Mouse (Mus musculus): ENCODE measurements around the gene Sppl2b. TPM values are rescaled to one million over a fixed set of nuclear protein-coding genes. Genes with fewer than 3 reads are reported as not detected.
A peak's percentile ranks its signal among the peaks of the same experiment; 100 is the strongest.

The Sppl2b gene
- total and polyA plus RNA-seq, 3 experiments = 52.0 to 65.9 TPM; not detected in 1

GRCm38 (mm10) chr10:80821991-80822390 lies 33.1 kb upstream of the Sppl2b start (continued):
- TF ChIP-seq MAZ (IDR thresholded peaks at IDR 0.05; ENCODE audit: low read depth, low read length) (no peak), MAFK (IDR thresholded peaks at IDR 0.05; ENCODE audit: borderline replicate concordance, low read depth, low read length) (no peak), HCFC1 (IDR thresholded peaks at IDR 0.05; ENCODE audit: low read depth, low read length) (no peak), CTCF (IDR thresholded peaks at IDR 0.05 in 2 of 3, conservative IDR thresholded peaks at IDR 0.05 in 1 of 3; ENCODE audit: control insufficient read depth in 1 of 3, insufficient read depth in 1 of 3, low read depth in 2 of 3, low read length in 3 of 3, poor library complexity in 1 of 3, severe bottlenecking in 1 of 3) (peak; percentile 46 to 79 (median 48)), RCOR1 (IDR thresholded peaks at IDR 0.05; ENCODE audit: low read depth, low read length) (no peak), TCF12 (IDR thresholded peaks at IDR 0.05; ENCODE audit: low read depth, low read length) (no peak), GATA1 (IDR thresholded peaks at IDR 0.05; ENCODE audit: low read depth, low read length) (no peak), KAT2A (conservative IDR thresholded peaks at IDR 0.05; ENCODE audit: low read depth, low read length) (no peak), ZKSCAN1 (IDR thresholded peaks at IDR 0.05; ENCODE audit: low read depth, low read length) (no peak), BHLHE40 (IDR thresholded peaks at IDR 0.05; ENCODE audit: borderline replicate concordance, low read depth, low read length) (no peak), JUND (IDR thresholded peaks at IDR 0.05; ENCODE audit: low read depth, low read length) (no peak), GABPA (IDR thresholded peaks at IDR 0.05; ENCODE audit: low read depth, low read length) (no peak), ETS1 (IDR thresholded peaks at IDR 0.05; ENCODE audit: low read depth, low read length) (0 out of 2 replicates have a peak, but pooled peaks have one; percentile 12), POLR2AphosphoS2 (IDR thresholded peaks at IDR 0.05; ENCODE audit: low read length) (no peak), POLR2A (IDR thresholded peaks at IDR 0.05; ENCODE audit: control insufficient read depth in 1 of 2, insufficient read depth in 1 of 2, low read depth in 1 of 2, low read length in 2 of 2, poor library complexity in 1 of 2) (peak in 1 of 2 experiments; percentile 37; a peak in 1 of 4 replicates), USF2 (IDR thresholded peaks at IDR 0.05; ENCODE audit: borderline replicate concordance in 1 of 2, insufficient read depth in 1 of 2, low read depth in 1 of 2, low read length in 2 of 2) (no peak)

GRCm38 (mm10) chr10:80822528-80822927 lies 32.5 kb upstream of the Sppl2b start:
- Histone ChIP-seq H3K27me3 (ENCODE audit: control insufficient read depth in 1 of 2, insufficient read depth in 2 of 2, low read length in 2 of 2) (no peaks in the 10 kb centered on the region), H3K36me3 (ENCODE audit: control insufficient read depth in 1 of 2, insufficient read depth in 2 of 2, low read length in 2 of 2) (peaks cover 0 to 16% of the 10 kb centered on the region in 2 experiments; a peak in 2 of 4 replicates), H3K9ac (ENCODE audit: control insufficient read depth, low read depth, low read length, poor library complexity, severe bottlenecking) (peak overlapping the region; percentile 42), H3K79me2 (ENCODE audit: control insufficient read depth, insufficient read depth, low read length, poor library complexity) (peaks cover 9% of the 10 kb centered on the region), H3K9me3 (replicated peaks; ENCODE audit: insufficient read depth, low read length) (no peaks in the 10 kb centered on the region), H3K4me1 (ENCODE audit: control insufficient read depth in 1 of 2, insufficient read depth in 2 of 2, low read length in 2 of 2) (peaks cover 7 to 23% of the 10 kb centered on the region in 2 experiments), H3K4me3 (ENCODE audit: control insufficient read depth in 1 of 2, insufficient read depth in 1 of 2, low read depth in 2 of 2, low read length in 2 of 2) (peak overlapping the region; percentile 9 to 44; a peak in 3 of 4 replicates), H3K27ac (ENCODE audit: control insufficient read depth, low read depth, low read length) (peak overlapping the region; percentile 35)
- no peak for DNase-seq (ENCODE audit: low read depth, low spot score)
- TF ChIP-seq TAL1 (IDR thresholded peaks at IDR 0.05; ENCODE audit: low read length) = no peak
- no peak for TF ChIP-seq POLR2AphosphoS2 (IDR thresholded peaks at IDR 0.05; ENCODE audit: low read length)
- no peak for TF ChIP-seq USF2 (IDR thresholded peaks at IDR 0.05; ENCODE audit: borderline replicate concordance in 1 of 2, insufficient read depth in 1 of 2, low read depth in 1 of 2, low read length in 2 of 2)
- TF ChIP-seq ZNF384 (IDR thresholded peaks at IDR 0.05; ENCODE audit: low read depth, low read length) = no peak
- TF ChIP-seq ZC3H11A (IDR thresholded peaks at IDR 0.05; ENCODE audit: low read depth, low read length) = no peak
- TF ChIP-seq TBP (IDR thresholded peaks at IDR 0.05; ENCODE audit: low read depth, low read length) = no peak
- TF ChIP-seq NELFE (IDR thresholded peaks at IDR 0.05; ENCODE audit: low read depth, low read length) = no peak
- TF ChIP-seq HCFC1 (IDR thresholded peaks at IDR 0.05; ENCODE audit: low read depth, low read length) = no peak
- no peak for TF ChIP-seq ZMIZ1 (IDR thresholded peaks at IDR 0.05; ENCODE audit: low read depth, low read length)
- no peak for TF ChIP-seq EP300 (IDR thresholded peaks at IDR 0.05; ENCODE audit: low read depth in 1 of 2, low read length in 2 of 2)
- TF ChIP-seq MAZ (IDR thresholded peaks at IDR 0.05; ENCODE audit: low read depth, low read length) = no peak
- no peak for TF ChIP-seq SIN3A (IDR thresholded peaks at IDR 0.05; ENCODE audit: low read length)
- TF ChIP-seq MEF2A (IDR thresholded peaks at IDR 0.05; ENCODE audit: extremely low read depth, insufficient replicate concordance, low read depth, low read length, poor library complexity, severe bottlenecking) = no peak
- no peak for TF ChIP-seq POLR2AphosphoS5 (IDR thresholded peaks at IDR 0.05; ENCODE audit: borderline replicate concordance, low read depth, low read length)
- TF ChIP-seq ETS1 (IDR thresholded peaks at IDR 0.05; ENCODE audit: low read depth, low read length) = no peak
- no peak for TF ChIP-seq MXI1 (IDR thresholded peaks at IDR 0.05; ENCODE audit: low read depth, low read length)
- TF ChIP-seq JUND (IDR thresholded peaks at IDR 0.05; ENCODE audit: low read depth, low read length) = no peak
- TF ChIP-seq USF1 (IDR thresholded peaks at IDR 0.05; ENCODE audit: low read depth, low read length) = no peak
- TF ChIP-seq CHD2 (IDR thresholded peaks at IDR 0.05; ENCODE audit: low read length) = no peak
- TF ChIP-seq ELF1 (IDR thresholded peaks at IDR 0.05; ENCODE audit: low read depth, low read length) = no peak

Data from MEL (cell line).